Mouse (Mus musculus): Measurements from ENCODE around the gene Tm4sf4.

DNA sequence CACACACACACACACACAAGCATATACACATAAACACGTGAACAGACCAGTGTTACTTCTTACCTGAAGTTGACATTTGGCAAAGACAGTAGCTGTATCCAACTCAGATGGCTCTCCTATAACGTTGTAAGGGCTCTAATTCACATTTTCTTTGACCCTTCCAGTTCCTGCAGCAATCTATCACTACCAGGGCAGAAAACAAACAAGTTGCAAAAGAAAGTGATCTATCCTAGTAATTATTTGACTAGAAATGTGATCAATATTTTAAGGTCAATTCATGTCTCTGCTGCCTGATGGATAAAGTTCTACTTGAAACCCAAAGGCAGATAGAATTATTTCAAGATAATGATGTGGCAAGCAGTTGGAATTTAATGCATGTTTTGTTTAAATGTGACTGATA lies 37.5 kb upstream of the Tm4sf4 start:
- TF ChIP-seq CTCF (conservative IDR thresholded peaks at IDR 0.05; ENCODE audit: low read length) (no peak), POU5F1 (IDR thresholded peaks at IDR 0.05; ENCODE audit: borderline replicate concordance, low read length) (no peak)
